Mouse (Mus musculus) embryonic facial prominence, embryonic 15.5 days (tissue): ENCODE data around the gene Ptpn13. TPM values are rescaled to one million over a fixed set of nuclear protein-coding genes. Genes with fewer than 3 reads are reported as not detected.

Experiments
- ATAC-seq: fragments of 200-750 bp; cut with Nextera tagmentation; 2 replicates; pipeline ENCODE4 v1.8.0; 2017; ENCODE audit warnings: low read depth, moderate TSS enrichment; ENCODE audit not compliant: insufficient number of reproducible peaks, low FRiP score, low TSS enrichment
- H3K27ac ChIP-seq: fragments of 300-500 bp; sonication (generic); replicated peaks from 2 replicates; pipeline ENCODE4 v1.5.1; 2015; ENCODE audit warnings: mild to moderate bottlenecking, inconsistent platforms
- H3K27me3 ChIP-seq: fragments of 300-500 bp; sonication (generic); 2 replicates; pipeline ENCODE4 v1.6.1; 2015; ENCODE audit warnings: inconsistent platforms
- H3K36me3 ChIP-seq: fragments of 300-500 bp; sonication (generic); 2 replicates; pipeline ENCODE4 v1.6.1; 2015; ENCODE audit warnings: mild to moderate bottlenecking, inconsistent platforms
- H3K4me1 ChIP-seq: fragments of 300-500 bp; sonication (generic); 2 replicates; pipeline ENCODE4 v1.6.1; 2015; ENCODE audit warnings: inconsistent platforms
- H3K4me2 ChIP-seq: fragments of 300-500 bp; sonication (generic); replicated peaks from 2 replicates; pipeline ENCODE4 v1.6.1; 2015; ENCODE audit warnings: mild to moderate bottlenecking, inconsistent platforms
- H3K4me3 ChIP-seq: fragments of 300-500 bp; sonication (generic); replicated peaks from 2 replicates; pipeline ENCODE4 v1.5.1; 2015; ENCODE audit warnings: mild to moderate bottlenecking, inconsistent platforms
- H3K9ac ChIP-seq: fragments of 300-500 bp; sonication (generic); 2 replicates; pipeline ENCODE4 v1.6.1; 2015; ENCODE audit warnings: inconsistent platforms
- H3K9me3 ChIP-seq: fragments of 300-500 bp; sonication (generic); replicated peaks from 2 replicates; pipeline ENCODE4 v1.6.1; 2016; ENCODE audit warnings: inconsistent platforms
- WGBS: fragments of 180-500 bp; shearing (Covaris S2); methylation state at CpG from one replicate; pipeline ENCODE4 v1.1.7; 2015; 5-methylcytosine and 5-hydroxymethylcytosine counted together
- polyA plus RNA-seq: library from polyadenylated mRNA; unstranded; fragments of >200 nt; fragmentation: Nextera tagmentation; extraction: Ambion mirVana; gene quantifications from 2 replicates; pipeline ENCODE4 v1.2.1, GENCODE M21; 2015

Ptpn13 gene
- polyA plus RNA-seq, 1 experiment from 2014 or later = 22.7 TPM

DNA sequence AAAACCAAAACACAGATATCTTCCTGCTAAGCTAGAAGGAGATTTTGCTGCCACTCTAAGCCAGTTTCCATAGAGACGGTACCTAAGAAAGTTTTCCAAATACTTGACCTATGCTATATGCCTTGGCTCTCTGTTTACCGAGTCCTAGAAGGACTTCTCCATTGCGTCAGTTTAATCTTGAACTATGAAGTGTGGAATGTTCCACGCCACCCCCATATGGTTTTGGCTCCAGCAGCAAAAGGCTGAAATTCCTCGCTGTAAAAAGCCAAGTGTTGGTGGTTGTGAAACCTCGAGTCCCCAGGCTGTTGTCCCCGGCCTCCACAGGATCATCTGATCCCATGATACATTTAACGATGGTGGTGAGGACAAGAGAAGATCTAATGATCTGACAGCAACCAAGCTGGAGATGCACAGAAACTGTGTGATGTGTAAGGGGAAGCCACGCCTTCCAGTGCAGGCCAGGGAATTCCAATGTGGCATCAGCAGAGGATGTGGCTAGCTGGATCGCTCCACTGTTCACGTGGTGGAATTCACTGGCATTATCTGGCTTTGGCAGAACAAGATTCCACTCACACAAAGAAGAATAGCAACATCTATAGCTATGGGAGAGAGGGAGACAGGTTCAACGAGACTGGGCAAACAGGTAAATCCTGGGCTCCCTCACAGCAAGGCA, 195.4 kb downstream of the Ptpn13 start:
- H3K27me3 ChIP-seq = no peaks in the 10 kb centered on the region
- H3K4me3 ChIP-seq = no peak overlapping the region
- peak overlapping the region; percentile 73 for H3K27ac ChIP-seq
- WGBS = 36% methylated on average over 12 of the region's 12 CpGs
- no peak for ATAC-seq
- H3K36me3 ChIP-seq = no peaks in the 10 kb centered on the region
- H3K9me3 ChIP-seq = no peaks in the 10 kb centered on the region
- H3K9ac ChIP-seq = no peak overlapping the region
- peaks cover 9% of the 10 kb centered on the region for H3K4me1 ChIP-seq
- no peak overlapping the region for H3K4me2 ChIP-seq

DNA sequence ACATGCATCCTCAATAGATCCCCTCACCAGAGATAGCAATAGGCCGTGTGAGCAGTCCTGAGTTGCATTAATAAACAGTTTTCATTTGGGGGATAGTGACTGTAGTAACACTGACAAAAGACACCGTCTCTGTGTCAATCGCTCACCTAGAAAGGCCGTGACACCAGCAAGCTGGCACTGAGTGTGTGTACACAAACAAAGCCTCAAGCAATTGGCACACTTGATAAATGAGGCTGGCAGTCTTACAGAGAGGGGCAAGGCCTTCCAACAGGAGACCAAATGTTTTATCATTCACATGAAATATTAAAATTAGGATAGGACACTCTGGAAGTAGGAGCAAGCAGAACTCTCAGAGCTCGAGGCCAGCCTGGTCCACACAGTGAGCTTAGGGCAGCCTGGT, 197.3 kb downstream of the Ptpn13 start:
- no peak for ATAC-seq
- no peaks in the 10 kb centered on the region for H3K9me3 ChIP-seq
- WGBS = 85% methylated on average over 5 of the region's 5 CpGs
- no peak overlapping the region for H3K27ac ChIP-seq
- H3K4me1 ChIP-seq = peaks cover 9% of the 10 kb centered on the region
- no peak overlapping the region for H3K4me2 ChIP-seq
- H3K36me3 ChIP-seq = no peaks in the 10 kb centered on the region
- H3K4me3 ChIP-seq = no peak overlapping the region
- no peaks in the 10 kb centered on the region for H3K27me3 ChIP-seq
- no peak overlapping the region for H3K9ac ChIP-seq

DNA sequence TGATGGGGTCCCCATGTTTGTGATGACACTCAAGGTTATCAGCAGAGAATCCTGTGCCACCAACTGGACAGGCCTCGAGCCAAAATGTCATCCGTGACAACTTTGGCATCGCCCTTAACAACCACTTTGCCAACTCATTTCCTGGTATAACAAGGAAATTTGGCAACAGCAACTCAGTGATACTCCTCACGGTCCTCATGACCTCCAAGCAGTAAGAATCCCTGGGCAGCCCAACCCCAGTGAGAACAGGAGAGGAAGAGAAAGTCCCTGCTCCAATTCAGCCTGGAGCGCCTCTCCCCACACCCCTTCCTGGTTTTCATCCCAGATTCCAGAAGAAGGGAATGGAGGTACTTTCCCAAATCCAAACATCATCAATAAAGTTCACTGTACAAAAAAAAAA, 199.8 kb downstream of the Ptpn13 start:
- Histone ChIP-seq H3K27ac (no peak overlapping the region), H3K4me2 (no peak overlapping the region), H3K27me3 (no peaks in the 10 kb centered on the region), H3K9ac (no peak overlapping the region), H3K9me3 (no peaks in the 10 kb centered on the region), H3K4me3 (no peak overlapping the region), H3K36me3 (no peaks in the 10 kb centered on the region), H3K4me1 (peaks cover 22% of the 10 kb centered on the region)
- ATAC-seq = no peak
- WGBS = 94% methylated on average over 5 of the region's 5 CpGs

DNA sequence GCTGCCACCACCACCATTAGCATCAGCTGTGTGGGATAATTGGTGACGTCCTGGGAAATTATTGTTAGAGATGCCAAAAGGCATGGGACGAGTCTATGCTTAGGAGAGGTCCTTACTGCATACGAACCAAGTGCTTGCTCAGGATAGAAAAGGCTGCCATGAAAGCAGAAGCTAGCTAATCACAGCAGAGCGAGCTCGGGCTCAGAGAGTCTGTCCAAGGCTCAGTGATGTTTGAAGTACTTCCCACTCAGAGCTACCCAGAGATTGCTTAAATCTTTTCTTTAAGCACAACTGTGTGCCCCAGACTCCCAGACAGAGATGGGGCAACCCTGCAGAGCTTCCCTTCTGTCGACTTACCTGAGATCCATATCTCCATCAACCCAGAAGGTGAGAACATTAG, 203.5 kb downstream of the Ptpn13 start:
- no peaks in the 10 kb centered on the region for H3K9me3 ChIP-seq
- WGBS = 67% methylated on average over 6 of the region's 6 CpGs
- peak overlapping the region; percentile 78 for H3K27ac ChIP-seq
- H3K4me2 ChIP-seq = no peak overlapping the region
- no peak overlapping the region for H3K9ac ChIP-seq
- no peaks in the 10 kb centered on the region for H3K27me3 ChIP-seq
- H3K4me3 ChIP-seq = 0 out of 2 replicates have a peak overlapping the region, but pooled peaks have one; percentile 1
- no peaks in the 10 kb centered on the region for H3K36me3 ChIP-seq
- no peak for ATAC-seq
- peaks cover 16% of the 10 kb centered on the region for H3K4me1 ChIP-seq

DNA sequence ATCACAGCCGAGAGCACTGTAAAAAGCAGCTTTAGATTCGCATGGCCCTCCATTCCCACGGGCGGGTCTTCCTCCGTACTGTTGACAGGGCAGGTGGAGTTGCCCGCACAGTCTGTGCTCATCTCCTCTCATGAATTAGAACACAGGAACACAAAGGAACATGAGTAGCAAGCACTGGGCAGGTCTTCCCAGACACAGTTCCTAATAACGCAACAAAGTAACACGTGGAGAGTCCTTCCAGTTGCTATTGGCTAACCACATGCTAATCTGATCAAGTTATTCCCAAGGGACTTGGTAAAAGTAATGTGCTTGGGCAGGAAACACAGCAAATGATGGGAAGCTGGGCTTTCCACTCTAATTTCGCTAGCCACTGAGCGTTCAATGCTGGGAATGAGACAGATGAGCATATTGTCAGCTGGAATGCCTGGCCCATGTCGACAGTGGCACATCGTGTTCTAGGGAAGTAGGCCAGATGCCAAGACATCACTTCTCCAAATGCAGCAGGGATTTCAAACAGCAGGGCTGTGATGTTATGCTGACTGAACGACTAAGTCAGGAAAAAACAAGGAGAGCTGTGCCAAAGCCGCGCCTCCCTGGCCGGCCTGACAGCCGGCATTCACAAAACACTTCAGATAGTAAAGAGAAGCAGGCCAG, 204.2 kb downstream of the Ptpn13 start, which contains the start of gene Slc10a6:
TSS of gene Slc10a6 (minus strand) at position 293 of the 654 bp plus-strand sequence.
- H3K9ac ChIP-seq = no peak within 1 kb of the TSS
- 0 out of 2 replicates have a peak within 1 kb of the TSS, but pooled peaks have one; percentile 1 for H3K4me3 ChIP-seq
- H3K4me2 ChIP-seq = peak within 1 kb of the TSS; percentile 16; the same call in 1 of the 2 replicates
- H3K27ac ChIP-seq = peak within 1 kb of the TSS; percentile 78
- peaks cover 16% of the 10 kb centered on the region for H3K4me1 ChIP-seq
- H3K9me3 ChIP-seq = no peaks in the 10 kb centered on the region
- peak; percentile 84 for ATAC-seq
- 36% methylated on average over 17 of the region's 17 CpGs for WGBS
- H3K27me3 ChIP-seq = no peaks in the 10 kb centered on the region
- no peaks in the 10 kb centered on the region for H3K36me3 ChIP-seq

DNA sequence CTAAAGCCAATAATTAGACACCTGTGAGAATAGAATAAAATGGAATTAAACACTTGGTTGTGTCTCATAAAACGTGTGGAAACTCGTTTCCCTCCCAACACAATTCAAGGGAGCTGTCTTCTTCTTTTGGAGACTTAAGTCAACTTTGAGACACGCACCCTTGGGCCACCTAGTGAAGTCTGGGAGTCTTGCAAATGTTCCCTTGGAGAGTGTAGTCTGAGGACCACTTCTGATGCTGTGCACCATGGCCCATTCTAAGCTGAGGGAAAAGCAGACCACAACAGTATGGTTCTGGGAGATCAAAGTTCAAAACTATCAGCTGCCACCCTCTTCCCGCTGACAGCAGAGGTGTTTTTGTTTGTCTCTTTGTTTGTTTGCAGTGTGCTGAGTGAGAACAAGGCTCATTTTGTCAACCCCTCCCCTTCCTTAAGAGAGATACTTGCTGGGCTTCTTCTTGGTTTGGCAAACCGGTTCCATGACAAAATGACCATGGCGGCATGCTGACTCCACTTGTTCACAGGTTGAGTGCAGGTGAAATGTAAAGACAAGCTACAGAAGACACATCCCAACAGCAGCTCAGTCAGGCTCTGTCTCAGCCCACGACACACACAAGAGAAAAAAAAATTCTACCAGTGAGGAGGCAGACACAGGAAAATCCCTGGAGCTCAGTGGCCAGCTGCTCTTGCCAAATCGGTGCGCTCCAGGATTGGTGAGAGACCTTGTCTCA, 205.0 kb downstream of the Ptpn13 start:
- Histone ChIP-seq H3K27me3 (no peaks in the 10 kb centered on the region), H3K9me3 (no peaks in the 10 kb centered on the region), H3K27ac (peak overlapping the region; percentile 78), H3K4me1 (peaks cover 16% of the 10 kb centered on the region), H3K4me3 (no peak overlapping the region), H3K4me2 (no peak overlapping the region), H3K36me3 (no peaks in the 10 kb centered on the region), H3K9ac (no peak overlapping the region)
- ATAC-seq = no peak
- WGBS = 64% methylated on average over 9 of the region's 9 CpGs

DNA sequence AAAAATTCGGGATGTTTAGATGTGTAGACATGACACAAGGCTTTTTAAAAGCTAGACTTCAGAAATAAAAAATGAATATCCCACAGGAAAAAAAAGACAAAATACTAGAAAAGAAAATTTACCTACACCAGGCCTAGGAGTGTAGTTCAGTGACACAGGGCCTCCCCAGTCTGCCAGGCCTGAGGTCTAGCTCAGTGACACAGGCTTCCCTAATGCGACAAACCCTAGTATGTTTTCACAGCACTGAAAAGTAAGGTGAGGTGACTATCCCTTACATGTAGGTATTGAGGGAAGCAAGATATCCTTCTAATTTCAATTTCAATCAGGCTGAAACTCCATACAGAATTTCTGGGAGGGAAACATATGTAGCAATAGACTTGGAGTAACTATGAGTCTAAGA, 212.2 kb downstream of the Ptpn13 start:
- H3K36me3 ChIP-seq = no peaks in the 10 kb centered on the region
- 0 out of 2 replicates have a peak overlapping the region, but pooled peaks have one; percentile 11 for H3K27ac ChIP-seq
- no peak for ATAC-seq
- no peak overlapping the region for H3K9ac ChIP-seq
- no peak overlapping the region for H3K4me2 ChIP-seq
- H3K4me3 ChIP-seq = no peak overlapping the region
- H3K4me1 ChIP-seq = no peaks in the 10 kb centered on the region
- H3K9me3 ChIP-seq = no peaks in the 10 kb centered on the region
- no peaks in the 10 kb centered on the region for H3K27me3 ChIP-seq
- WGBS = 83% methylated on average over 2 of the region's 2 CpGs

DNA sequence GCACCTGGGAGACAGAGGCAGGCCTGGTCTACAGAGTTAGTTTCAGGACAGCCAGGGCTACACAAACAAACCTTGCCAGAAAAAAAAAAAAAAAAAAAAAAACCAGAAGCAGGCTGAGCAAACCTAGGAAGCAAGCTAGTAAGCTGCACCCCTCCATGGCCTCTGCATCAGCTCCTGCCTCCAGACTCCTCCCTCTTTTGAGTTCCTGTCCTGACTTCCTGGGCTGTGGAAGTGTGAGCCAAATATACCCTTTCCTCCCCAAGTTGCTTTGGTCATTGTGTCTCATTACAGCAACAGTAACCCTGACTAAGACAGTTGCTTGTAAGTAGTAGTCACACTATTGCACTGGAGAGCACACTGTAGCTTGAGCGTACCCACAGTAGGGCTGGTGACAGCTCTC, 219.2 kb downstream of the Ptpn13 start:
- 91% methylated on average over 1 of the region's 1 CpGs for WGBS
- H3K4me2 ChIP-seq = no peak overlapping the region
- H3K4me3 ChIP-seq = no peak overlapping the region
- no peak overlapping the region for H3K27ac ChIP-seq
- H3K4me1 ChIP-seq = no peaks in the 10 kb centered on the region
- no peak overlapping the region for H3K9ac ChIP-seq
- ATAC-seq = no peak
- no peaks in the 10 kb centered on the region for H3K9me3 ChIP-seq
- no peaks in the 10 kb centered on the region for H3K27me3 ChIP-seq
- no peaks in the 10 kb centered on the region for H3K36me3 ChIP-seq

DNA sequence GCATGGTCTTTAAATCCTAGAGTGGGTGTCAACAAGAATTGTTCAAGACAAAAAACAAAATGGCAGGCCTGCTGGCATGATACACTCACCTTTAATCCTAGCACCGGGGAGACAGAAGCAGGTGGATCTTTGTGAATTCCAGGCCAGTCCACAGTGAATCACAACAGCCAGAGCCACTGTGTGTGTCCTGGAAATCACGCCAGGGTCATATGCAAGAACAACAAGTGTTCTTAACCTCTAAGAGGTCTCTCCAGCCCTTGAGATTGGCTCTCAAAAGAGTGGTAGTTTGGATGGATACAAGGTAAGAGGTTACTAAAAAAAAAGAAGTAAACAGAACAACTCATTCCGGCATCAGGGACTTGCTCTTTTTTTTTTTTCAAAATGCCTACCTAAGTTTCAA, 222.3 kb downstream of the Ptpn13 start:
- Histone ChIP-seq H3K9ac (no peak overlapping the region), H3K27ac (no peak overlapping the region), H3K27me3 (no peaks in the 10 kb centered on the region), H3K4me1 (no peaks in the 10 kb centered on the region), H3K4me3 (no peak overlapping the region), H3K36me3 (no peaks in the 10 kb centered on the region), H3K9me3 (no peaks in the 10 kb centered on the region), H3K4me2 (no peak overlapping the region)
- ATAC-seq = no peak
- WGBS = 84% methylated on average over 3 of the region's 3 CpGs
